Mouse (Mus musculus) midbrain, embryonic 10.5 days (tissue): ENCODE results near the gene Gna15. TPM values are rescaled to one million over a fixed set of nuclear protein-coding genes. Genes with fewer than 3 reads are reported as not detected.

Experiments used
- DNase-seq: peaks from one replicate; pipeline ENCODE4 v3.0.0-alpha.2; 2017; ENCODE audit warnings: low spot score
- H3K27ac ChIP-seq: fragments of 300-500 bp; sonication (generic); replicated peaks from 2 replicates; pipeline ENCODE4 v1.5.1; 2016; ENCODE audit warnings: mild to moderate bottlenecking
- H3K27me3 ChIP-seq: fragments of 300-500 bp; sonication (generic); 2 replicates; pipeline ENCODE4 v1.6.1; 2016; ENCODE audit warnings: low read depth, mild to moderate bottlenecking; ENCODE audit not compliant: poor library complexity, severe bottlenecking
- H3K36me3 ChIP-seq: fragments of 300-500 bp; sonication (generic); 2 replicates; pipeline ENCODE4 v1.6.1; 2016; ENCODE audit warnings: mild to moderate bottlenecking, moderate library complexity
- H3K4me1 ChIP-seq: fragments of 300-500 bp; sonication (generic); 2 replicates; pipeline ENCODE4 v1.6.1; 2016
- H3K4me3 ChIP-seq: fragments of 300-500 bp; sonication (generic); 2 replicates; pipeline ENCODE4 v1.5.1; 2016; ENCODE audit warnings: mild to moderate bottlenecking, moderate library complexity
- H3K9me3 ChIP-seq: fragments of 300-500 bp; sonication (generic); replicated peaks from 2 replicates; pipeline ENCODE4 v1.6.1; 2016; ENCODE audit warnings: mild to moderate bottlenecking
- WGBS: fragments of 180-500 bp; shearing (Covaris S2); methylation state at CpG from one replicate; pipeline ENCODE4 v1.1.7; 2016; 5-methylcytosine and 5-hydroxymethylcytosine counted together
- polyA plus RNA-seq: library from polyadenylated mRNA; unstranded; fragments of >200 nt; fragmentation: Nextera tagmentation; extraction: Ambion mirVana; gene quantifications from 2 replicates; pipeline ENCODE4 v1.2.1, GENCODE M21; 2016

The Gna15 gene
- polyA plus RNA-seq, 1 experiment from 2014 or later = 0.85 TPM

GRCm38 (mm10) chr10:81483983-81484382, 40.0 kb downstream of the Gna15 start:
- 20% methylated on average over 9 of the region's 9 CpGs for WGBS
- Histone ChIP-seq H3K27me3 (peaks cover 34% of the 10 kb centered on the region), H3K27ac (0 out of 2 replicates have a peak overlapping the region, but pooled peaks have one; percentile 43), H3K36me3 (peaks cover 31% of the 10 kb centered on the region), H3K4me3 (no peak overlapping the region), H3K4me1 (peaks cover 40% of the 10 kb centered on the region), H3K9me3 (no peaks in the 10 kb centered on the region)
- peak; percentile 63 for DNase-seq

- H3K4me3 ChIP-seq = peak within 1 kb of the TSS; percentile 59
- peak; percentile 76 for DNase-seq
- peaks cover 44% of the 10 kb centered on the region for H3K4me1 ChIP-seq
- H3K27ac ChIP-seq = peak within 1 kb of the TSS; percentile 80
- H3K36me3 ChIP-seq = peaks cover 17% of the 10 kb centered on the region
- H3K27me3 ChIP-seq = peaks cover 49% of the 10 kb centered on the region
- WGBS = 0% methylated on average over 36 of the region's 36 CpGs
- no peaks in the 10 kb centered on the region for H3K9me3 ChIP-seq
Observed at GRCm38 (mm10) chr10:81482533-81482889, 41.5 kb downstream of the Gna15 start, which contains the start of gene Celf5. Gene Celf5, minus strand, starts transcription at chr10:81482709.

- Histone ChIP-seq H3K9me3 (no peaks in the 10 kb centered on the region), H3K4me3 (peak overlapping the region; percentile 59), H3K27me3 (peaks cover 55% of the 10 kb centered on the region), H3K4me1 (peaks cover 49% of the 10 kb centered on the region), H3K27ac (peak overlapping the region; percentile 80), H3K36me3 (peaks cover 10% of the 10 kb centered on the region)
- WGBS = 2% methylated on average over 35 of the region's 35 CpGs
- no peak for DNase-seq
Observed at GRCm38 (mm10) chr10:81481605-81482532, 42.2 kb downstream of the Gna15 start.

- no peak for DNase-seq
- H3K4me3 ChIP-seq = no peak overlapping the region
- H3K9me3 ChIP-seq = no peaks in the 10 kb centered on the region
- peaks cover 92% of the 10 kb centered on the region for H3K27me3 ChIP-seq
- 88% methylated on average over 10 of the region's 10 CpGs for WGBS
- no peaks in the 10 kb centered on the region for H3K36me3 ChIP-seq
- H3K27ac ChIP-seq = peak overlapping the region; percentile 87; the same call in 1 of the 2 replicates
- H3K4me1 ChIP-seq = peaks cover 44% of the 10 kb centered on the region
Observed at GRCm38 (mm10) chr10:81474461-81474860, 49.6 kb downstream of the Gna15 start.

- Histone ChIP-seq H3K4me1 (peaks cover 44% of the 10 kb centered on the region), H3K9me3 (no peaks in the 10 kb centered on the region), H3K4me3 (peak overlapping the region; percentile 56), H3K27ac (peak overlapping the region; percentile 87), H3K27me3 (peaks cover 93% of the 10 kb centered on the region), H3K36me3 (no peaks in the 10 kb centered on the region)
- DNase-seq = peak; percentile 86
- WGBS = under 1% methylated on average over 22 of the region's 22 CpGs
Observed at GRCm38 (mm10) chr10:81473003-81473451, 51.0 kb downstream of the Gna15 start.

- 7% methylated on average over 18 of the region's 18 CpGs for WGBS
Observed at GRCm38 (mm10) chr10:81472403-81473002, 51.5 kb downstream of the Gna15 start.

GRCm38 (mm10) chr10:81470454-81470853, 53.6 kb downstream of the Gna15 start:
- DNase-seq = no peak

More at GRCm38 (mm10) chr10:81472403-81473002, 51.5 kb downstream of the Gna15 start:
- peaks cover 40% of the 10 kb centered on the region for H3K4me1 ChIP-seq
- DNase-seq = peak; percentile 45
- peaks cover 93% of the 10 kb centered on the region for H3K27me3 ChIP-seq
- peak overlapping the region; percentile 56 for H3K4me3 ChIP-seq
- H3K27ac ChIP-seq = peak overlapping the region; percentile 87
- H3K36me3 ChIP-seq = no peaks in the 10 kb centered on the region
- no peaks in the 10 kb centered on the region for H3K9me3 ChIP-seq

GRCm38 (mm10) chr10:81469253-81469652, 54.8 kb downstream of the Gna15 start:
- H3K4me1 ChIP-seq = peaks cover 55% of the 10 kb centered on the region
- no peak overlapping the region for H3K27ac ChIP-seq
- peaks cover 93% of the 10 kb centered on the region for H3K27me3 ChIP-seq

More at GRCm38 (mm10) chr10:81470454-81470853, 53.6 kb downstream of the Gna15 start:
- Histone ChIP-seq H3K4me3 (0 out of 2 replicates have a peak overlapping the region, but pooled peaks have one; percentile 14), H3K9me3 (no peaks in the 10 kb centered on the region), H3K36me3 (0 out of 2 replicates have a peak, but pooled peaks cover 4% of the 10 kb centered on the region), H3K27ac (no peak overlapping the region), H3K27me3 (peaks cover 93% of the 10 kb centered on the region), H3K4me1 (peaks cover 43% of the 10 kb centered on the region)
- WGBS = 63% methylated on average over 18 of the region's 18 CpGs

GRCm38 (mm10) chr10:81467670-81468235, 56.3 kb downstream of the Gna15 start:
- H3K4me3 ChIP-seq = no peak overlapping the region
- H3K27me3 ChIP-seq = peaks cover 93% of the 10 kb centered on the region
- 85% methylated on average over 16 of the region's 16 CpGs for WGBS
- 0 out of 2 replicates have a peak, but pooled peaks cover 4% of the 10 kb centered on the region for H3K36me3 ChIP-seq
- H3K4me1 ChIP-seq = peaks cover 48% of the 10 kb centered on the region
- H3K9me3 ChIP-seq = no peaks in the 10 kb centered on the region
- H3K27ac ChIP-seq = no peak overlapping the region
- no peak for DNase-seq

More at GRCm38 (mm10) chr10:81469253-81469652, 54.8 kb downstream of the Gna15 start:
- H3K36me3 ChIP-seq = 0 out of 2 replicates have a peak, but pooled peaks cover 4% of the 10 kb centered on the region
- DNase-seq = no peak
- no peak overlapping the region for H3K4me3 ChIP-seq
- 86% methylated on average over 5 of the region's 5 CpGs for WGBS
- no peaks in the 10 kb centered on the region for H3K9me3 ChIP-seq

GRCm38 (mm10) chr10:81466881-81467280, 57.1 kb downstream of the Gna15 start:
- Histone ChIP-seq H3K36me3 (0 out of 2 replicates have a peak, but pooled peaks cover 4% of the 10 kb centered on the region), H3K9me3 (no peaks in the 10 kb centered on the region), H3K4me1 (peaks cover 44% of the 10 kb centered on the region), H3K27ac (peak overlapping the region; percentile 49; the same call in 1 of the 2 replicates), H3K4me3 (no peak overlapping the region), H3K27me3 (peaks cover 93% of the 10 kb centered on the region)
- DNase-seq = no peak
- 76% methylated on average over 14 of the region's 14 CpGs for WGBS

GRCm38 (mm10) chr10:81466066-81466465, 58.0 kb downstream of the Gna15 start:
- peaks cover 93% of the 10 kb centered on the region for H3K27me3 ChIP-seq
- no peak for DNase-seq
- H3K4me3 ChIP-seq = no peak overlapping the region
- no peaks in the 10 kb centered on the region for H3K9me3 ChIP-seq
- H3K36me3 ChIP-seq = 0 out of 2 replicates have a peak, but pooled peaks cover 4% of the 10 kb centered on the region
- H3K27ac ChIP-seq = no peak overlapping the region
- H3K4me1 ChIP-seq = peaks cover 42% of the 10 kb centered on the region
- WGBS = 78% methylated on average over 2 of the region's 2 CpGs

GRCm38 (mm10) chr10:81465265-81465645, 58.8 kb downstream of the Gna15 start:
- H3K27ac ChIP-seq = no peak overlapping the region
- H3K27me3 ChIP-seq = peaks cover 93% of the 10 kb centered on the region
- peak; percentile 20 for DNase-seq
- H3K36me3 ChIP-seq = 0 out of 2 replicates have a peak, but pooled peaks cover 4% of the 10 kb centered on the region
- 2% methylated on average over 5 of the region's 5 CpGs for WGBS
- H3K4me3 ChIP-seq = no peak overlapping the region
- H3K9me3 ChIP-seq = no peaks in the 10 kb centered on the region
- H3K4me1 ChIP-seq = peaks cover 42% of the 10 kb centered on the region
